Mouse (Mus musculus): ENCODE measurements around the gene Fbf1. TPM values are rescaled to one million over a fixed set of nuclear protein-coding genes. Genes with fewer than 3 reads are reported as not detected.

The Fbf1 gene
- polyA plus RNA-seq, 1 experiment from 2014 or later = 52.5 TPM

DNA sequence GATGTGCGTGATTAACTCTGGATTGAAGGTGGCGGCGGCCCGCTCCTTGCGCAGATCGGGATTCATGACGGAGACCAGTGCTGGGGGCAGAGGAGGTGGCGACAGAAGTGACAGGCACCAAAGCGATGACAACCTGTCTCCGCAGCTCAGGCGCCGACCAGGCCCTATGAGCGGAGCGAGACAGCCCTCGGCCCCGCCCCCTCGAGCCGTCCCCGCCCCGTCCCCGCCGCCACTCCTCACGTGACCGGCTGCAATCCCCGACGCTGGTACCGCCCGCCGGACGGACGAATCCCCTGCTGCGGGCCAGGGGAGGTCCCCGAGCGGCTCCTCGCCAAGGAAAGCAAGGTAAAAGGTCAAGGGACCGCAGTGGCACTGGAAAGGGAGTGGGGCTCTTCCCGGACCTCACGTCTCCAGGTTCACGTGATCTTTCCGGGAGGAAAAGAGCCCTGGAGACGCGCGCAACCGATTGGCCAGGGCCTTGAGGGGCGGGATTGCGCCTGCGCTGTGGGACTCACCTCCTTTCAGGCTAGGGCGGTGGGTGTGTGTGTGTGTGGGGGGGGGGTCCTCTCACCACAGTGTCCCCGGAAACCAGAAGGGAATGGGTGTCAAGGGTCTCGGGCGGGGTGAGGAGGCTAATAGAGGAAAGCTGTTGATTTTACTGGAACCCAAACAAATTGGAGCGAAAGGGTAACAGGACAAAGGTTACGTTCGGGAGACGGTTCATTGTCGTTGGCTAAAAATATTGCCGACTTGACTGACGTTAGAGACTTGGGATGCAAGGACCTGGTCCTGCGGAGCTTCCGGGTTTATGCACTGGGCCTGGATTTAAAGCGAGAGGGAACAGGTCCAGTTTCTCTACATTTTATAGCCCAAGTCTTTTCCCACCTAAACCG lies 30.9 kb upstream of the Fbf1 start, which contains the start of the genes Ten1 and Acox1:
Gene Ten1 (plus strand): TSS at position 217 of the 893 bp plus-strand sequence.
Gene Acox1 (minus strand): TSS at position 407 of the 893 bp plus-strand sequence.
- peak within 1 kb of the TSS; percentile 71 for H3K4me2 ChIP-seq
- WGBS = under 1% methylated on average over 62 of the region's 62 CpGs
- H3K4me1 ChIP-seq (replicated peaks) = peaks cover 42% of the 10 kb centered on the region
- H3K27me3 ChIP-seq = no peaks in the 10 kb centered on the region
- H3K27ac ChIP-seq (replicated peaks) = peak within 1 kb of the TSS; percentile 97
- H3K36me3 ChIP-seq = peaks cover 32% of the 10 kb centered on the region
- H3K4me3 ChIP-seq = peak within 1 kb of the TSS; percentile 72
- no peaks in the 10 kb centered on the region for H3K9me3 ChIP-seq
- H3K9ac ChIP-seq = peak within 1 kb of the TSS; percentile 88
- peak; percentile 99 for ATAC-seq (ENCODE audit: low read depth)

DNA sequence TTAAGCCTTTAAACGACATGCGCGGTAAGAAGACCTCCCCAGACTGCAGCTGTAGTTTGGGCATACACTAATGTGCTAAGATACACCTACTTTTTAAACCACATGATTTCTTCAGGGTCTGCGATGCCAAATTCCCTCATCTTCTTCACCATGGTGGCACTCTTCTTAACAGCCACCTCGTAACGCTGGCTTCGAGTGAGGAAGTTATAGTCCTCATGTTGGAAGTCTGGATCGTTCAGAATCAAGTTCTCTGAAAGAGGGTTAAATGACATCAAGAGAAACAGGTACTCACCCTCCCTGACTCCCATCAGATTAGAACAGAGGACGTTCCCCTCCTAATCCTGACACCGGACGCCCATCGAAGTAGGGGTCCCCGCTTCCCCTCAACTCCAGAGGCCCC lies 30.2 kb upstream of the Fbf1 start:
- peak overlapping the region; percentile 71 for H3K4me2 ChIP-seq
- 24% methylated on average over 13 of the region's 13 CpGs for WGBS
- peaks cover 30% of the 10 kb centered on the region for H3K36me3 ChIP-seq
- H3K9me3 ChIP-seq = no peaks in the 10 kb centered on the region
- H3K9ac ChIP-seq = peak overlapping the region; percentile 88
- H3K4me1 ChIP-seq (replicated peaks) = peaks cover 42% of the 10 kb centered on the region
- H3K4me3 ChIP-seq = peak overlapping the region; percentile 72
- ATAC-seq (ENCODE audit: low read depth) = peak; percentile 1; the same call in 1 of the 2 replicates
- no peaks in the 10 kb centered on the region for H3K27me3 ChIP-seq
- peak overlapping the region; percentile 97 for H3K27ac ChIP-seq (replicated peaks)

DNA sequence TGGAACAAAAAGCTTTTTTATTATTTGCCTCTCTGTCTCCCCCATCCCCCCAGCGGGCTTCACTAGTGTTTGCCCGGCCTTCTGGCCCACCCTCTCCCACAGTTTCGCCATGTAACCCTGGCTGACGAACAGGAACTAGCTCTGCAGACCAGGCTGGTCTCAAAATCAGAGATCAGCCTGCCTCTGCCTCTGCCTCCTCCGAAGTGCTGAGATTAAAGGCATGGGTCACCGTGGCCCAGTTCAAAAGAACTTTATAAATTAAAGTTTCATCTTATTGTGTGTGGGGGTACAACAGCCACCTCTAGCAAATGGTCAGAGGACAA lies 29.6 kb upstream of the Fbf1 start:
- Histone ChIP-seq H3K27me3 (no peaks in the 10 kb centered on the region), H3K4me3 (peak overlapping the region; percentile 72), H3K36me3 (peaks cover 29% of the 10 kb centered on the region), H3K9ac (peak overlapping the region; percentile 88; the same call in 1 of the 2 replicates), H3K4me1 (replicated peaks) (peaks cover 42% of the 10 kb centered on the region), H3K4me2 (peak overlapping the region; percentile 71), H3K9me3 (no peaks in the 10 kb centered on the region), H3K27ac (replicated peaks) (no peak overlapping the region)
- no peak for ATAC-seq (ENCODE audit: low read depth)
- 87% methylated on average over 6 of the region's 6 CpGs for WGBS

DNA sequence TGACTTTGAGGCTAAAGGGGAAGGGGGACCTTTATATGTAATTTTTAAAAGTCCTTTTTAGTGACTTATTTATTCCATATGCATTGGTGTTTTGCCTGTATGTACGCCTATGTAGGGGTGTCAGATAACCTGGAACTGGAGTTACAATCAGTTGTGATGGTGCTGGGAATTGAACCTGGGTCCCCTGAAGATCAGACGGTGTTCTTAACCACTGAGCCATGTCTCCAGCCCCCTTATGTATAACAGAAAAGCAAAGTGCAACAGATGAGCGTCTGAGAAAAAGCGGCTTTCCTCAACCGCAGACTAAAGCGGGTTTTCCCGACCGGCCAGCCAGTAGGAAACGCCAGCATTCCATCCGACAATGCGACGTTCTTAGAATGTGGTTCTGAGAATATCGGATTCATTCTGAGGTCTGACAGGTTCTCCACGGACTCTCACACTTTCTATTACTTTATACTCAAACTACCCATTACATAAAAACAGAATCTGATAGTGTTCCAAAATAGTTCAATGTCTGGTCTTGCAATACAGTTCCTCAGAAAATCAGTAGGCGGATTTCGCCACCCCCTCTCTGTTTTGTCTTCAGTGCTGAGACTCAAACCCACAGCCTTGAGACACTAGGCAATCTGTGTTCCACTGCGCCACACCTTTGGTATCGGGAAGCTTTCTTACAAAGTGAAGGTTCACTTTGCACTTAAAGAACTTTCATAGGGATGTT lies 29.1 kb upstream of the Fbf1 start:
- Histone ChIP-seq H3K36me3 (peaks cover 26% of the 10 kb centered on the region), H3K27ac (replicated peaks) (no peak overlapping the region), H3K9me3 (no peaks in the 10 kb centered on the region), H3K4me2 (peak overlapping the region; percentile 71; the same call in 1 of the 2 replicates), H3K9ac (no peak overlapping the region), H3K27me3 (no peaks in the 10 kb centered on the region), H3K4me1 (replicated peaks) (peaks cover 42% of the 10 kb centered on the region), H3K4me3 (peak overlapping the region; percentile 72; the same call in 1 of the 2 replicates)
- 93% methylated on average over 18 of the region's 18 CpGs for WGBS
- no peak for ATAC-seq (ENCODE audit: low read depth)

DNA sequence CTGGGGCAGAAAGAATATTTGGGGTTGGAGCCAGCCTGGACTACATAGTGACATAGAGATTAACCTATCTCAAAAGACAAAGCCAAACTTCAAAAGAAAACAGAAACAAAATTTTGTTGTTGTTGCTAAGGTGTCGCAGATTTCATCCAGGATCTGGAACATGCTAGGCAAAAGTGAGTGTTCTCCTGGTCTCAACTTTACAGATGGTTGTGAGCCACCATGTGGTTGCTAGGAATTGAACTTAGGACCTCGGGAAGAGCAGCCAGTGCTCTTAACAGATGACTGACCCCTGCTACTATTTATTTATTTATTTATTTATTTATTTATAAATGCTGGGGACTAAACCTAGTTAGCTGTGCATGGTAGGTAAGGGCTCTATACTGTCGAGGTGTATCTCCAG lies 28.4 kb upstream of the Fbf1 start:
- no peak overlapping the region for H3K9ac ChIP-seq
- H3K9me3 ChIP-seq = no peaks in the 10 kb centered on the region
- H3K4me1 ChIP-seq (replicated peaks) = peaks cover 42% of the 10 kb centered on the region
- WGBS = 91% methylated on average over 3 of the region's 3 CpGs
- no peaks in the 10 kb centered on the region for H3K27me3 ChIP-seq
- H3K36me3 ChIP-seq = peaks cover 28% of the 10 kb centered on the region
- no peak for ATAC-seq (ENCODE audit: low read depth)
- no peak overlapping the region for H3K4me3 ChIP-seq
- no peak overlapping the region for H3K4me2 ChIP-seq
- H3K27ac ChIP-seq (replicated peaks) = no peak overlapping the region

DNA sequence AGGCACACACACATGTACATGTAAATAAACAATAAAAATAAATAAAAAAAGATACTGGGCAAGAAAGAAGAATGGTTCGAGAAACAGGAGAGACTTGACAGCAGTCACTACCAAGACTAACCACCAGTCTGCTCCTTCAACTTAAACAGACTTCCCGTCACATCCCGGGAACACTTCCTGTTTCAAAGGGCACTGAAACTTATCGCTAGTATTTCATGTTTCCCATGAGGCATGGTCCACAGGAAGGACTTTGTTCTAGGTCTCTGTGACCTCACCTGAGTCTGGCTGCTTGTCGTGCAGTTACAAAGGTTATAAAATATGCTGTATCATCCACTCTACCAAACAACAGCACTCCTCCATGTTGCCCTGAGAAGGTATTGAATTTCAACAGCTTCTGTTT lies 27.3 kb upstream of the Fbf1 start:
- Histone ChIP-seq H3K9ac (no peak overlapping the region), H3K4me1 (replicated peaks) (peaks cover 42% of the 10 kb centered on the region), H3K27ac (replicated peaks) (no peak overlapping the region), H3K4me2 (no peak overlapping the region), H3K36me3 (peaks cover 37% of the 10 kb centered on the region), H3K4me3 (no peak overlapping the region), H3K9me3 (no peaks in the 10 kb centered on the region), H3K27me3 (no peaks in the 10 kb centered on the region)
- no peak for ATAC-seq (ENCODE audit: low read depth)
- WGBS = 73% methylated on average over 5 of the region's 5 CpGs

DNA sequence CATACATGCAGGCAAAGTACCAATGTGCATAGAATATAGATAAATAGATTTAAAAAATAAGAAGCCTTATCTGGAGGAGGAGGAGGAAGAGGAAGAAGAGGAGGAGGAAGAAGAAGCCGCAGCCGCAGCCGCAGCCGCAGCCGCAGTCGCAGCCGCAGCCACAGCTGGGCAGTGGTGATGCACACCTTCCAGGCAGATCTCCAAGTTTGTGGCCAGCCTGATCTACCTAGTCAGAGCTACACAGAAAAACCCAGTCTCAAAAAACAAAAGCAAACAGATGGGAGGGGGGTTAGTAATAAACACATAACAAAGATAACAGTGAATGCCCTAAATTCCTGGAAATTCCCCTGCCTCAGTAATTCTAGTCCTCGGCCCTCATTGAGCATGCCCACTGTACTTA lies 26.7 kb upstream of the Fbf1 start:
- no peak overlapping the region for H3K9ac ChIP-seq

DNA sequence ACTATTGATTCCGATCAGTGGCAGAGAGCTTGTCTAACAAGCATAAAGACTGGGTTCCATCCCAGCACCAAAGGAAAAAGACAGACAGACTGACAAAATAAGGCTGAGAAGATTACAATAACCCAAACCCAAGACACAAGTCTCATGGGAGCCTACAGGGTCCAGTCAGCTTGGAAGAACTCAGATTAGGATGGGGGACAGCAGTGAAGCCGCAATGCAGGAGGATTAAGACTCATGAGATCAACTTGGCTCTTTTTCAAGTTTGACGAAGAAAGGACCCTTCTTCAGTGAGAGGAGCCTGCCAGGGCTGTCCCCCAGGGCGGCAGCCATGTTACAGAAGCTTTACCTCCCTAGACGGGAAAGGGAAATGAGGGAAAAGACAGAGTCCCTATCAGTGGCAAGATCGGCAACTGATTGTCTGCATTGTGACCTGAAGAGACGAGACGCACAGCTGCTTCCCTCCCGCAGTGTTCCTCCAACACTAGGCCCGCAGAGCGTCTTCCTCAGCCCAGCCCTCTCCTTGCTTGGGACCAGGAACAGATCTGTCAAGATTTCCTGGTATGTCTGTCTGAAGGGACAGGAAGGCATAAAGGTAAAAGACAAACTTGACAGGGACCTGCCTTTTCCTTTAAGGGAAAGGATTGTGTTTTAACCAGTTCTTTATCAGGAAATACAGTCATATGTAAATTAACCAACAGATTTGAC lies 19.4 kb upstream of the Fbf1 start:
- no peak overlapping the region for H3K9ac ChIP-seq
- 45% methylated on average over 11 of the region's 11 CpGs for WGBS
- peaks cover 84% of the 10 kb centered on the region for H3K36me3 ChIP-seq
- H3K27ac ChIP-seq (replicated peaks) = peak overlapping the region; percentile 25; the same call in 1 of the 2 replicates
- H3K9me3 ChIP-seq = no peaks in the 10 kb centered on the region
- no peak overlapping the region for H3K4me3 ChIP-seq
- no peaks in the 10 kb centered on the region for H3K27me3 ChIP-seq
- ATAC-seq (ENCODE audit: low read depth) = no peak
- H3K4me2 ChIP-seq = no peak overlapping the region
- H3K4me1 ChIP-seq (replicated peaks) = peaks cover 21% of the 10 kb centered on the region; the same call in 1 of the 2 replicates

More for the DNA sequence above, 26.7 kb upstream of the Fbf1 start:
- Histone ChIP-seq H3K4me2 (no peak overlapping the region), H3K9me3 (no peaks in the 10 kb centered on the region), H3K27me3 (no peaks in the 10 kb centered on the region), H3K4me1 (replicated peaks) (peaks cover 38% of the 10 kb centered on the region), H3K36me3 (peaks cover 43% of the 10 kb centered on the region), H3K27ac (replicated peaks) (no peak overlapping the region), H3K4me3 (no peak overlapping the region)
- 88% methylated on average over 8 of the region's 8 CpGs for WGBS
- no peak for ATAC-seq (ENCODE audit: low read depth)

DNA sequence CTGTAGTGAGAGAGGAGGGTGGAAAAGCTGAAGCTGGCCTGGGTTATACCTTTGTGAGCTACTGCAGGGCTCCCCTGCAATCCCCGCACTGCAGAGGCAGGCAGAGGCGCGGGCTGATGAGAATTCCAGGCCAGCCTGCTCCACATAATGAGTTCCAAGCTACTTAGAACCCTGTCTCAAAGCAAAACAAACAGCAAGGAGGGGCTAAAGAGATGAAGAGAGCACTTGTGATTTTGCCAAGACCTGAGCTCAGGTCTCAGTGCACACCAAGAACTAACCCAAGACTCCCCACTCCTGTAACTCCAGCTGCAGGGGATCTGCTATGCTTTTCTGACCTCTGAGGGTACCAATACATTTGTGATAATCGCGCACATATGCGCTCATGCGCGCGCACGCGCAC lies 18.4 kb upstream of the Fbf1 start:
- Histone ChIP-seq H3K4me2 (no peak overlapping the region), H3K4me1 (replicated peaks) (peaks cover 21% of the 10 kb centered on the region; the same call in 1 of the 2 replicates), H3K36me3 (peaks cover 89% of the 10 kb centered on the region), H3K27me3 (no peaks in the 10 kb centered on the region), H3K9me3 (no peaks in the 10 kb centered on the region), H3K4me3 (no peak overlapping the region), H3K9ac (no peak overlapping the region), H3K27ac (replicated peaks) (peak overlapping the region; percentile 61)
- 94% methylated on average over 11 of the region's 11 CpGs for WGBS
- no peak for ATAC-seq (ENCODE audit: low read depth)

DNA sequence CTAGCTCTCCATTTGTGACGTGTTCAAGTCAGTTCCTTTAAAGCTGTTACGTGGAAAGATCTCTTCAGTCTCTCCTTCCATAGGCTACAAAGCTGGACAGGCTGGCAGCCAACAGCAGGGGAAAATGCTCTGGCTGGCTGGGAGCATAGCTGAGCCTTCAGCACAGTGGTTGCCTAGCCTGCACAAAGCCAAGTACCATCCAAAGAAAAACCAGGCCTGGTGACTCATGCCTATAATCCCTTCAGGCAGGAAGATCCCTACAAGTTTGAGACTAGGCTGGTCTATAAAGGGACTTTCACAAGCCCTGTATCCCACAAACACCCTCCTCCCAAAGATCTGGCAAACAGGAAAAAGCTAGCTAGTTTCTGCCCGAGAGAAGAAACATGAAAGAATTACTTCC lies 17.9 kb upstream of the Fbf1 start:
- Histone ChIP-seq H3K27me3 (no peaks in the 10 kb centered on the region), H3K4me2 (no peak overlapping the region), H3K4me3 (no peak overlapping the region), H3K4me1 (replicated peaks) (peaks cover 21% of the 10 kb centered on the region; the same call in 1 of the 2 replicates), H3K27ac (replicated peaks) (peak overlapping the region; percentile 61; the same call in 1 of the 2 replicates), H3K9me3 (no peaks in the 10 kb centered on the region), H3K9ac (no peak overlapping the region), H3K36me3 (peaks cover 88% of the 10 kb centered on the region)
- WGBS = 82% methylated on average over 3 of the region's 3 CpGs
- no peak for ATAC-seq (ENCODE audit: low read depth)

DNA sequence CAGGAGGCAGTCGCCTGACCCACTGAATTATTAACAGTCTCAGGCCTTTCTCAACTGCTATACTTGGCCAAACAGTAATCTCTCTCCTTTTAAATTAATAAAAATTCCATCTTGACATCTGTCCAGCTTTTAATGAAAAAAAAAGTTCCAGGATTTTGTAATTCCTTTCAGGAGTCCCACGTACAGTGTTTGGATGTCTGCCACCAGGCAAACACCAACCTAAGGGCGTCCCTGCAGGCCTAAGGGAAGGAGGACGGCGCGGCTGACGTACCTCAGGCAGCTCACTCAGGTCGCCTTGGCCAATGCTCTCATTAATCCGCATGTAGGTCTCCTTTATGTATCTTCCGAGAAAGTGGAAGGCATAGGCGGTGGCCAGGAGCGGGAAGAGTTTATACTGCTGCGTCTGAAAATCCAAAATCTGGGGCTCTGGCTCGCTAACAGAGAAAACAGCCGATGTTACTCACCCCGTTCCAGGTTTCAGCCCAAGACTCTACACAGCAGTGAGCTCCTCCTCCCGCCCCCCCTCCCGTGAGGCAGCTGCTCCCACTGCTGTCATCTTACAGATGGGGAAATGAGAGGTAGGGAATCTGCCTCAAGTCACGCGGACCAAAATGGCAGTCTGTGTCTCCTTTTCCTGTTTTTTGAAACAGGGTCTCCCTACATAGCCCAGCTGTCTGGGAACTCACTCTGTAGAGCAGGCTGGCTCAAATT lies 10.6 kb upstream of the Fbf1 start:
- H3K9me3 ChIP-seq = no peaks in the 10 kb centered on the region
- ATAC-seq (ENCODE audit: low read depth) = no peak
- H3K4me2 ChIP-seq = no peak overlapping the region
- no peaks in the 10 kb centered on the region for H3K4me1 ChIP-seq (replicated peaks)
- no peaks in the 10 kb centered on the region for H3K27me3 ChIP-seq
- peaks cover 92% of the 10 kb centered on the region for H3K36me3 ChIP-seq
- no peak overlapping the region for H3K4me3 ChIP-seq
- H3K9ac ChIP-seq = no peak overlapping the region
- no peak overlapping the region for H3K27ac ChIP-seq (replicated peaks)
- WGBS = 92% methylated on average over 20 of the region's 20 CpGs

Data from neural tube, embryonic 13.5 days (tissue).